Mouse (Mus musculus) megakaryocyte, adult 5-6 weeks (primary cell): ENCODE data around the gene Ikzf2. TPM values are rescaled to one million over a fixed set of nuclear protein-coding genes. Genes with fewer than 3 reads are reported as not detected.

Experiments used
- ATAC-seq: 2 replicates; pipeline ENCODE4 v1.8.0; 2016; ENCODE audit warnings: mild to moderate bottlenecking, inconsistent platforms; ENCODE audit not compliant: poor library complexity, severe bottlenecking
- total RNA-seq, 2 experiments: library from RNA; stranded (forward) in 1 of 2; stranded (reverse) in 1 of 2; fragments of 153-499, 151-499 nt in 1 of 2; fragments of 221-1000, 200-1000 nt in 1 of 2; gene quantifications; 2 replicates each; pipeline versions ENCODE4 v1.2.3 to v1.2.4; 2015 to 2017

The Ikzf2 gene
- total RNA-seq, 2 experiments from 2014 or later, result 6.7 to 8.8 TPM

GRCm38 (mm10) chr1:69669897-69670404 lies 17.1 kb downstream of the Ikzf2 start:
- ATAC-seq, result no peak

DNA sequence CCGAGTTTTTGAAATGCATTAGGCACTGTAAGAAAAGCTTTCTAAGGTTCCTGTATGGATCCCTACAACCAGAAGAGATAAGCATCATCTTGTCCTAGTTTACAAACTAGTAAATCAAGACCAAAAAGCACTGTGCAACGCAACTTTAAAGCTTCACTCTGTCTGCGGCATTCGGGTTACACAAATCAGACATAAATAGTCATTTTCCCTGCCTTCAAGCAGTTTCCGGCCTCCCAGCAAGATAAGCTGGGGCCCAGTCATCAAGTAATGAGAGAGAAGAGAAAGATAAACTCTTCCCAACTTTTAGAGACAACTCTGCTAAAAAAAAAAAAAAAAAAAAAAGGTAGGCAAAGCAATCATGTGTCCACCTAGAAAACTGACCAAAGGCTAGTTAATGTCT lies 19.6 kb downstream of the Ikzf2 start:
- ATAC-seq, result no peak

GRCm38 (mm10) chr1:69659779-69660178 lies 27.3 kb downstream of the Ikzf2 start:
- ATAC-seq, result no peak

DNA sequence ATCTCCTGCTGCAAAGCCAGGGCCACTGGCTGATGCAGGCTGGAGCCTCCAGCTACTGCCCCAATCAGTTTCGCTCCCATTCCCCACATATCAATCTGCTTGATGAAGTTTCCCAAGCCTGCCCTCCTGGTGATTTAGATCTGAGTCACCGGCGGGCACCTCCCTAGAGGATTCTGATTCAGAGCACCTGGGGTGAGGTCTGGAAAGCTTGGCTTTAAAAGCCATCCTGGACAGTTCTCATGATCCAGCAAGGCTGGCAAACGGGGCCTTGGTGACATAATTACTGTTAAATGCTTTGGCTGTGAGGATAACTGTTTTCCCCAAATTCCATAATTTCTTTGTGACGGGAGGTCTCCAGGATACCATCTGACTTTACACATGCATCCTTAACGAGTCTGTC lies 29.0 kb downstream of the Ikzf2 start:
- no peak for ATAC-seq

- ATAC-seq, result no peak
Measured at GRCm38 (mm10) chr1:69657455-69657854, 29.6 kb downstream of the Ikzf2 start.

- peak; percentile 29 for ATAC-seq
Measured at GRCm38 (mm10) chr1:69656929-69657328, 30.1 kb downstream of the Ikzf2 start.

DNA sequence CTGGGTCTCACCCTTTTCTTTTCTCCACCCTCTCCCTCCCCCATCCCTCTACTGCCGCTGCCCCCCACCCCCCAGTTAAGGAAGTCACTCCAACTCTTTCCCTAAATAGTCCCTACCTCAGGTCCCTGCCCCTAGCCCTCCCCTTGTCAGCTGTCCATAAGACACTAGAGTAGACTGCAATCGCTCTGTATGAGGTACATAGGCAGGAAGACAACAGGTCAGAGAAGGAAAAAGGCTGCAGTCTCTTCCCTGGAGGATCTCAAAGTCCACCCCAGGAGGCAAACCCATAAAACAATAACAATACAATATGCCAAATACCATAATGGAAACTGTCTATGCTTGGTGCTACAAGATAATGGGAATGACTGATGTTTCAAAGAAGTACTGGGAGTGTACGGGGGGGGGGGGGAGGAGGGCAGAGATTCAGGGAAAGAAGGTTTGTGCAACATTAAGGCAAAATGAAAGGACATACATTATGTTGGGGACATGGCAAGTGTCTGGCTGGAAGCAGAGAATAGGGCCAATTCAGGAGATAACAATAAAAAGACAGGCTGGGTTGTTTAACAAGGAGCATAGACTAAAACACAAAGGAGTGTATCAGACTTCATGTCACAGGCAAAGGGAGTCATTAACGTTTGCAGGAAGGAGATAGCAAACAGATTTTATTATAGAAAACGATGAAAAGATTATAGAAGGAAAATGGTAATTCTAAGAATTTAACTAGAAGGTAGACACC lies 30.8 kb downstream of the Ikzf2 start:
- ATAC-seq, result no peak

DNA sequence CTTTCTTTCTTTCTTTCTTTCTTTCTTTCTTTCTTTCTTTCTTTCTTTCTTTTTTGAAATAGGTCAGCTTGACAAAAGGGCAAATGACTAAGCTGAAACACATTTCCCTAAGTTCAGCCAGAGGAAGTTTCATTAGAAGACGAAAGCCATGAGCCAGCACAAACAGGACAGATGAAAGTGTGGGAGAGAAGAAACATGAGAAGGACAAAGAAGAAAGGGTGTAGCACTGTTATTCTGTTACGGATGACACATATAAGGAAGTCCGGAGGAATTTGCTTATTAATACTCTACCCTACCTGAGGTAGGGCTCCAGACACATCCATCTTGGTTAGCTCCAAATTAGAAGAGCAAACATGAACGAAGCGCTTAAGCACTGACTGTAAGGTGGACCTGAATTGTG lies 31.7 kb downstream of the Ikzf2 start:
- peak; percentile 10; the same call in 1 of the 2 replicates for ATAC-seq

GRCm38 (mm10) chr1:69654955-69655354 lies 32.1 kb downstream of the Ikzf2 start:
- peak; percentile 53 for ATAC-seq

DNA sequence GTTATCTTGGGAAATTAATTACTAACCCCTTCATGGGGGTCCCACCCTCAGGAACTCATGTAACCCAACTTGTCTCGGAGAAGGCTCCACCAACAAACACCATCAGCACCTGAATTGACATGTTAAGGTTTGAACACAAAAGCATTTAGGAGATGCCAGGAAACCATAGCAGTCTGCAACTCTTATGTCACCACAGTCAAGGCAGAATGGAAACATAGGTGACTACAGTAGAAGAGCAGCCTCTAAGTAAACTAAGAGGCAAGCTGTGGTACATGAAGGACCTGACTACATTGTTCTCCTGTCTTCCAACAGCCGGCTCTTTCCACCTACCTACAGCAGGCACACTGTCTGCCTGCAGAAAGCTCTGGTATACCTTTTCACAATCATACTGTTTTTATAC lies 33.6 kb downstream of the Ikzf2 start:
- no peak for ATAC-seq

DNA sequence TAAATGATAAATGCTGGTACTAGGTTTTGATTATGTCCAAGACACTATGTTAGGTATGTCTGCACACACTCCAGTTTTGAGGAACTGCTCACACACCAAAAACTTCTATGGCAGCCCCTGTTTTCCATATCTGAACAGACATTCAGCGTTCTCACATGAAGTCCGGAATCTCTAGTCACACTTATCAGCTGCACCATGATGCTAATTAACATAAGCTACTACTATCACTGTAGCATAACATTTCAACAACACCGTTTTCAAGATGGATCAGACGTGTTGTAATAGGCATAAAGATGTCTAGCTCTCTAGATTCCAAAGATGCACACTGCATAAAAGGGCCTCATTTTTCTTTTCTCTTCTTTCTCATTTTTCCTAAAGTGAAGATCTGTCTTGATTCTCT lies 43.9 kb downstream of the Ikzf2 start:
- no peak for ATAC-seq

DNA sequence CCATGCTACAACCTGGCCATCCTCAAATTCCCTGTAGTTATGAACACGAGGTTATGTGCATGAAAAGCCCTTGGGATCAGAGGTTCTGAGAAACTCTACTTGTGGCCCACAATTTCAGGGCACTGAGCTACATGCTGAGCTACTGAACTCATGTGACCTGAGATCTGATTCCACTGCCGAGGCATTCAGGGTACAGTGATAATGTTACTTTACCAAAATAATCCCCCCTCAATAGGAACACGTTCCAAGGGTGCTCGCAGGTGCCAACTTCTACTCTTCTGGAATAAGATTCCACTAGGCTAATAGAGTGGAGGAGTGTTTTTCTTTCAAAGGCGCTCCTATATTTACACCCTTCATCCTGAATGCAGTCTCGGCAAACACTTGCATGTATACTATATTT lies 45.1 kb downstream of the Ikzf2 start:
- ATAC-seq, result no peak

GRCm38 (mm10) chr1:69638321-69638720 lies 48.7 kb downstream of the Ikzf2 start:
- no peak for ATAC-seq

DNA sequence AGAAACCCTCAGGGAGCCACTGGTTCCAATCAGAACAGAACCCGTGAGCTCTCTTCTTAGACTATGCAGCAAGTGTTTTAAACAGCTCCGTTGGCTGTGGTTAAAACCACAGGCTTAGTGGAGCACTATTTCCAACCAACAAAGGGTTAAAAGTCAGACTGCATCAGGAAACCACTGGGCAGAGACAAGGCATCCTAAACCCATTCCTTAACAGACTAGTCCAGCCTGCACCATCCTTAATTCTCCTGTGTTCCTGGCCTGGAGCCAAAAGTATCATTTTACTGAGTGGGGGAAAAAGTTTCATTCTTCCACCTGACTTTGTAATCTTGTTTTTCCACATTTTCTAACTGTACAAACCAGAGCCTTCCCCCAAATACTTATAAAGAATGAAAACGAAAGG lies 49.1 kb downstream of the Ikzf2 start:
- no peak for ATAC-seq

DNA sequence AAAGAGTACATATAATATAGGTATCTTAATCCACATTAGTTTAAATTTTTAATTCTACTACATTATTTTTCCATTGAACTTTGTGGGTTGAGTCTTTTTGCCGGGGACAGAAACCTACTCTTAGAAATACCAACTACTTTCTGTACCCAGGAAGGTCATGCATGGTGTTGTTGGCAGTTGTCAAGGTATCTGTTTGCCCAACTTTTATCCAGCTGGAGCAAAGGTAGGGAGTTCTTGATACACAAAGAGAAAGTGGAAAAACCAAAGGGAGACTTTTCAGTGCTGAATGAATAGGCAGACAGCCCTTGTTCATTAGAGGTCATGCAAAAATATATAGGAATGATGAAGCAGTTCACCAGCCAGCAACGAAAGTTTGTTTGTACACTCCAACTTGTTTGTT lies 52.8 kb downstream of the Ikzf2 start:
- ATAC-seq, result no peak

DNA sequence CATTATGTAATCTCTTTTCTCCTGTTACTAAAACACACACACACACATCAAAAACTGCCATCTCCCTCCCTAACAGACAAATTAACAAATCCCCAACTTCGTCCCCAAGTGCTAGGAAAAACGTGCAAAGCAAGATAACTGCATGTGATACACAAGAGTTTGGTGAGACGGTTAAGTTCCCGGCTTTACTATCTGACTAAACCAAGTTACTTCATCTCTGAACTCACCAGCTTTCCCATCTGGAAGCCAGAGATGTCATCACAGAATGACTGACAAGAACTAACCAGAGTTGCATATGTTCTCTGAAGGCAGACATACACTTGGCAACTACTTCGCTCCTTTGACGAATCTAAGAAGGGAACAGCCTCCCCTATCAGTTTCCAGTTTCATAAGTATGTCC lies 56.5 kb downstream of the Ikzf2 start:
- ATAC-seq, result no peak

GRCm38 (mm10) chr1:69629513-69629912 lies 57.5 kb downstream of the Ikzf2 start:
- ATAC-seq, result no peak

- ATAC-seq, result no peak
Measured at GRCm38 (mm10) chr1:69612076-69612475, 75.0 kb downstream of the Ikzf2 start.

DNA sequence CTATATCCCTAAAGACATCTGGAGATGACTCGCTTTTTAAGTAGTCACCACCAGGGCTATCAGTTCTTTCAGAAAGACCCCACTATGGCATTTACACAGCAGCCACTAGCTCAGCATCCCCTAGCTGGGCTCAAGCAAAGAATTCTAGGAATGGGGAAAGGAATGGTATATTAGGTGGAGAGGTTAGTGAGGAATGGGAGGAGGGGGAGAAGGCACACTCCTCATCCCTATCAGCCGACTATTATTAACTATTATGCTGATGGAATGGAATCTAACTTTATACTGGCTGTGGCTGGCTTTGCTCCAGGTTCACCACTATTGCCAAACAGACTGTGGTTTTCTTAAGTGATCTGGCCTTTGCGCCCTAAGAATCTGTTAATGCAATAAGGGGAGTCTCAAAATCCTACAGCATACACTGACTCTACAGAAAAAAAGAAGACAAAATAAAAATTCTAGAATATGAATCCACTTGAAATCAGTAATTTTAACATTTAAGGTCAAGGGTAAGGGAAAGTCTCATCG lies 75.8 kb downstream of the Ikzf2 start:
- no peak for ATAC-seq

GRCm38 (mm10) chr1:69610791-69611190 lies 76.3 kb downstream of the Ikzf2 start:
- no peak for ATAC-seq

DNA sequence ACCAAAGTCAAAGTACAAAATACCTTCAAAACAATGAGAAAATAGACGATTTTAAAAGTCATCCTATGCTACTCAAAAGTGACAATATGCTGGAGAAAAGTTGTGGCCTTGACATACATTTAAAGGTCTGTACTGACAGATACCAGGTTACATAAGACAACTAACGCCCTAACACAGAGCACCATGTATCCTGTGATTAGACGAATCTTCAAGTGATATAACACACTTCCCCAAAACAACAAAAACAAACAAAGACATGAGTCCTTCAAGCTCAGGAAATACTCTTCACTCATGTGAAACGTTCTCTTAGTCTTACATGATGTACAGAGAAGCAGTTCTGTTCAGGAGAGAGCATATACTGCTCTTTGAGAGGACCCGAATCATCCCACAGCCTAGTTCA lies 78.2 kb downstream of the Ikzf2 start:
- no peak for ATAC-seq

- peak; percentile 72 for ATAC-seq
Measured at GRCm38 (mm10) chr1:69606844-69607243, 80.2 kb downstream of the Ikzf2 start.

DNA sequence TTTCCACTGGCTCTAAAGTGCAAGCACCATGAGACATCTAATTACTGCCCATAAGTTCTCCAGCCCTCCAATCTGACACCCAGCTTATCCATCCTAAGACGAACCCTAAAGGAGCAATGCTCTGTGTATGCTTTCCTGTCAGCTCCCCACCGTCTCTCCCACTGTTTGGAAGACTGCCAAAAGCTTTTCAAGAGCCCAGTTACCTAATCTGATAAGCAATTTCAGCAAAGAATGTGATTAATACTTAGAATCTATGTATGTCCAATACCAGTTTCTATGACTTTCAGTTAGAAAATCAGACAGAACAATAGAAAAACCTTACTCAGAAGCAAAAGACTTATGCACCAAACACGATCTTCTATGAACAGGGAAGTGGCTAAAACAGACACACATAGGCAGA lies 82.8 kb downstream of the Ikzf2 start:
- ATAC-seq, result no peak
